Mouse (Mus musculus): ENCODE data around the gene Sdhb. TPM values are rescaled to one million over a fixed set of nuclear protein-coding genes. Genes with fewer than 3 reads are reported as not detected.

Sdhb gene
- total RNA-seq (2023) = 67.8 to 81.4 TPM (median 75.4 TPM) in 4 replicates

GRCm38 (mm10) chr4:140960781-140961466, at the start of gene Sdhb:
TSS of gene Sdhb (plus strand) at chr4:140961203.

GRCm38 (mm10) chr4:140986711-140987395, 25.9 kb downstream of the Sdhb start, which contains the start of gene Atp13a2:
TSS of gene Atp13a2 (plus strand) at chr4:140986873.

GRCm38 (mm10) chr4:141010118-141010517, 49.1 kb downstream of the Sdhb start, which contains the start of gene Mfap2:
TSS of gene Mfap2 (plus strand) at chr4:141010418.

Other genes starting within 250 kb of the Sdhb start
- gene Padi6, start 218.6 kb upstream of the Sdhb start, total RNA-seq (2023) = 0.24 TPM in 1 of 4 replicates, not detected in the others
- 0.38 to 0.66 TPM (median 0.50 TPM) in 4 replicates for gene Padi4, start 187.0 kb upstream of the Sdhb start, total RNA-seq (2023)
- 0.19 TPM in 1 of 4 replicates, not detected in the others for gene Padi3, start 150.6 kb upstream of the Sdhb start, total RNA-seq (2023)
- gene Padi1, start 115.4 kb upstream of the Sdhb start, total RNA-seq (2023) = 0.49 TPM in 1 of 4 replicates, not detected in the others
- 11.0 to 13.6 TPM (median 12.8 TPM) in 4 replicates for gene Padi2, start 54.9 kb upstream of the Sdhb start, total RNA-seq (2023)
- gene Atp13a2, start 25.7 kb downstream of the Sdhb start, total RNA-seq (2023) = 83.0 to 109 TPM (median 90.1 TPM) in 4 replicates
- not detected in 4 replicates for gene Mfap2, start 49.2 kb downstream of the Sdhb start, total RNA-seq (2023)
- 15.3 to 20.1 TPM (median 17.6 TPM) in 4 replicates for gene Crocc, start 99.3 kb downstream of the Sdhb start, total RNA-seq (2023)
- gene Necap2, start 117.2 kb downstream of the Sdhb start, total RNA-seq (2023) = 81.7 to 93.6 TPM (median 85.9 TPM) in 4 replicates
- not detected in 4 replicates for gene Spata21, start 127.1 kb downstream of the Sdhb start, total RNA-seq (2023)
- gene Szrd1, start 178.6 kb downstream of the Sdhb start, total RNA-seq (2023) = 120 to 160 TPM (median 140 TPM) in 4 replicates
- gene Fbxo42, start 186.7 kb downstream of the Sdhb start, total RNA-seq (2023) = 18.1 to 25.2 TPM (median 20.6 TPM) in 4 replicates

Data from B cell, adult 62 days (primary cell).